Mouse (Mus musculus) myocyte (in vitro differentiated cells): ENCODE measurements around the gene Amigo1.

ENCODE experiments used
- POLR2A ChIP-seq: IDR thresholded peaks from one replicate; pipeline ENCODE4 v1.6.1; 2011; ENCODE audit warnings: low read depth, mild to moderate bottlenecking, control low read depth, moderate library complexity; ENCODE audit not compliant: insufficient read length
- USF1 ChIP-seq: IDR thresholded peaks from one replicate; pipeline ENCODE4 v1.6.1; 2011; ENCODE audit warnings: low read depth, mild to moderate bottlenecking, control low read depth, moderate library complexity

- no peak for TF ChIP-seq USF1
- TF ChIP-seq POLR2A = no peak
Measured at GRCm38 (mm10) chr3:108185460-108186097, 556 bp upstream of the Amigo1 start.
